Mouse (Mus musculus) thymus, adult 2 months (tissue): Measurements from ENCODE around the gene Zbtb44.

Experiments used
- CTCF ChIP-seq: fragments of 200-500 bp; IDR thresholded peaks from 2 replicates; pipeline ENCODE4 v1.5.1; 2012; ENCODE audit warnings: mild to moderate bottlenecking, control low read depth, low read length, moderate library complexity, borderline replicate concordance; ENCODE audit not compliant: control insufficient read depth, poor library complexity, insufficient read depth; ENCODE audit errors: extremely low read depth
- POLR2A ChIP-seq: fragments of 200-500 bp; IDR thresholded peaks from 2 replicates; pipeline ENCODE4 v1.6.1; 2012; ENCODE audit warnings: mild to moderate bottlenecking, low read length, control low read depth, moderate library complexity; ENCODE audit not compliant: control insufficient read depth, poor library complexity, insufficient read depth; ENCODE audit errors: extremely low read depth

DNA sequence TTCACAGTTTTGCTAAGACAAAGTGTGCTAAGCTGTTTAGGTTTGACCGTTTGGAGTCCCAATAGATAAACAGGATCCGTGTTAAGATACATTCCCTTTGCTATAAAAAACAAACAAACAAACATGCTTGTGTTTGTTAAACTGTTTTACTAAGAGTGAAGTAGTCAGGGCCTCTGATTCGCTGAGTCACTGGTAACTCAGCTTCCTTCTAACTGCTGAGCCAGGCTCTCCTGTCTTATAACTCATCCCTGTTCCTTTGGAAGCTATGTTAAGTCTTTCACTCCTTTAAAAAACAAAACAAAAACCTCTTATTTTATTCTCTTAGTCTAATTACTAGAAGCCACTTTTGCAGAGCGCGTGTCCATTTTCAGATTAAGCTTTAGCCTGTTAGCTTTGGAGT, 41.8 kb downstream of the Zbtb44 start:
- TF ChIP-seq CTCF (no peak), POLR2A (no peak)
